Mouse (Mus musculus) layer of hippocampus, adult 8-10 months (tissue): ENCODE results near the gene Rhob. TPM values are rescaled to one million over a fixed set of nuclear protein-coding genes. Genes with fewer than 3 reads are reported as not detected.
A peak's percentile ranks its signal among the peaks of the same experiment; 100 is the strongest.
"Not testable (repeated sequence)": the region's sequence is repeated elsewhere in the genome, so short reads cannot be mapped to it uniquely, and the experiment has no call there.

ENCODE experiments used
- DNase-seq, 2 experiments: peaks; one replicate each; pipeline ENCODE4 v3.0.0; 2022; ENCODE audit warnings: low spot score in 2 of 2
- total RNA-seq, 4 experiments: library from RNA; stranded (reverse); gene quantifications; 2 replicates each; pipeline ENCODE4 v1.2.4; 2022

The Rhob gene
- total RNA-seq, 4 experiments from 2014 or later: 285 to 368 (median 321) TPM

GRCm38 (mm10) chr12:8474836-8475387 is 24.9 kb downstream of the Rhob start:
- no peak for DNase-seq

- no peak for DNase-seq
These were observed 27.0 kb downstream of the Rhob start for GRCm38 (mm10) chr12:8472591-8473358.

GRCm38 (mm10) chr12:8472051-8472450 is 27.8 kb downstream of the Rhob start:
- DNase-seq: no peak

- DNase-seq: peak; percentile 56 to 73
These were observed 28.8 kb downstream of the Rhob start for GRCm38 (mm10) chr12:8470962-8471361.

GRCm38 (mm10) chr12:8469742-8470494 is 29.9 kb downstream of the Rhob start:
- no peak for DNase-seq

- no peak for DNase-seq
These were observed 31.5 kb downstream of the Rhob start for GRCm38 (mm10) chr12:8468221-8468865.

- DNase-seq: peak; percentile 65 to 69
These were observed 32.5 kb downstream of the Rhob start for GRCm38 (mm10) chr12:8467029-8467924.

- no peak for DNase-seq
These were observed 34.1 kb downstream of the Rhob start for GRCm38 (mm10) chr12:8465680-8466079.

- DNase-seq: no peak
These were observed 34.8 kb downstream of the Rhob start for GRCm38 (mm10) chr12:8464961-8465360.

- no peak for DNase-seq
These were observed 36.1 kb downstream of the Rhob start for GRCm38 (mm10) chr12:8463599-8464160.

- no peak for DNase-seq
These were observed 37.3 kb downstream of the Rhob start for GRCm38 (mm10) chr12:8462533-8462932.

- not testable (repeated sequence) for DNase-seq
These were observed 38.2 kb downstream of the Rhob start for GRCm38 (mm10) chr12:8461575-8461974.

GRCm38 (mm10) chr12:8458400-8458799 is 41.4 kb downstream of the Rhob start:
- DNase-seq: no peak

GRCm38 (mm10) chr12:8457052-8457451 is 42.8 kb downstream of the Rhob start:
- DNase-seq: no peak

GRCm38 (mm10) chr12:8455046-8455445 is 44.8 kb downstream of the Rhob start:
- DNase-seq: no peak

- peak; percentile 81 to 84 for DNase-seq
These were observed 45.3 kb downstream of the Rhob start for GRCm38 (mm10) chr12:8454487-8454886.

- peak in 1 of 2 experiments; percentile 51 for DNase-seq
These were observed 46.8 kb downstream of the Rhob start for GRCm38 (mm10) chr12:8452766-8453621.

- DNase-seq: no peak
These were observed 48.0 kb downstream of the Rhob start for GRCm38 (mm10) chr12:8451571-8452485.
